Mouse (Mus musculus): ENCODE results near the gene Atg101.

Atg101 gene

DNA sequence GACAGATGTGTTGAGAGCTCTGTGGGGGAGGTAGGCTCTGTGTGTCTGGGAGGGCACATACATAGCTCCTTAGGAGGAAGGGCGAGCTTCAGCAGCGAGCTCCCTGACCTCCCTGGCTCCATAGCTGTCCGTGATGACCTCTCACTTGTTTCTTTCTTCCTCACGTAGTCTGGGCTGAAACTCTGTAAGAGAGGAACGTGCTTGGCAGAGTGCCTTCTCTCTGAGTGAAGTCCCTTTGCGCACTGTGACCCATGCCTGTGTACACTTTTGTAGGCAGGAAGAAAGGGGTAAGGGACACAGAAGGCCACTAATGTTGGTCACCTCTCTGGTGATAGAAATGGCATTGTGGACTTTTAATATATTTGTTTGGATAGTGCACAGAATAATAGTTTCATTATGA is 3.3 kb downstream of the Atg101 start:
- no peak for DNase-seq

DNA sequence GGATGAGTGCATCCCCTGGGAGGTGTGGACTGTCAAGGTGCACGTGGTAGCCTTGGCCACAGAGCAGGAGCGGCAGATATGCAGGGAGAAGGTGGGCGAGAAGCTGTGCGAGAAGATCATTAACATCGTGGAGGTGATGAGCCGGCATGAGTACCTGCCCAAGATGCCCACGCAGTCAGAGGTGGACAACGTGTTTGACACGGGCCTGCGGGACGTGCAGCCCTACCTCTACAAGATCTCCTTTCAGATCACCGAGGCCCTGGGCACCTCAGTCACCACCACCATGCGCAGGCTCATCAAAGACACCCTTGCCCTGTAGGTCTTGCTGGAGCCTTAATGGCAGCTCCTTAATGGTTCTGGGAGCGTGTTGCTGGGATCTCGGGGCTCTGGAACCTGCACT is 6.3 kb downstream of the Atg101 start:
- no peak for DNase-seq

DNA sequence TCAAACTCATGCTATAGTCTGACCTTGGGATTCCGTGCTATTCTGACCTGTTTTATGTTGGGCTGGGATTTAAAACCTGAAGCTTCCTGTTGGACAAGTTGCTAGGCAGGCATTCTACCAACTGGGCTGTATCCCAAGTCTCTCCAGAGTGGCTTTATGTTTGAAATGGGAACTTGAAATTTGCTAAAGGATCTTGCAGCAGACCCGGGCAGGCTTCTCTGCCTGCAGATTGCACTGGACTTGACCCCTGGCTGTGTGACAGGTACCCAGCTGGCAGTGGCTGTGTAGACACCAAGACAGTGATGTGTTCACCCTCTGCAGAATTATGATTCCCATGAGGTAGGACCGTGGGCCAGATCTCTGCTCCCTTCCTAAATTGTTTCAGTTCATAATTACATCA is 7.9 kb downstream of the Atg101 start:
- no peak for DNase-seq

DNA sequence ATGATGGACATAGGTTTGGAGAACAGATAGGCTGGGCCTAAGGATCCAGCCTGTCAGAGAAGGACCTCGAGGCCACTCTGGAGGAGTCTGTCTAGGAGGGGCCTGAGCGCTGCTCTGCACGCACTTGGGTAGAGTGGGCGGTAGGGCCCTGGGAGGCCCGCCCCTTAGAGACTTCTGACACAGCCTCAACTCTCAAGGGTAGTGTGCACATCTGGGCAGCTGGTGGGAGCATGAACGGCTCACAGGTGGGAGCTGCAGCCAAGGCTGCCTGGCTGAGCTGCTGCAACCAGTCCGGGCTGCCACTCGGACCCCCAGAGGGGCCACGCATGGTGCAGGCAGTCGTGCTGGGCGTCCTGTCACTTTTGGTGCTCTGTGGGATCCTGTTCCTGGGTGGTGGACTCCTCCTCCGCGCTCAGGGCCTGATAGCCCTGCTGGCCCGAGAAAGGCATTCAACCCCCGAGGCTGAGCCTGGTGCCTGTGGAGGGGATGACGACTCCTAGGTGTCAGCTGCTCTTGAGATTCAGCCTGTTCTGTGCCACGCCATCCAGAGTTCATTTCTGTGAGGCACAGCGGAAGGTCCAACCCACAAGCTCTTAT is 9.1 kb downstream of the Atg101 start, which contains the start of gene 6030408B16Rik:
TSS of gene 6030408B16Rik (plus strand) at position 188 of the 597 bp plus-strand sequence.
- DNase-seq = no peak

DNA sequence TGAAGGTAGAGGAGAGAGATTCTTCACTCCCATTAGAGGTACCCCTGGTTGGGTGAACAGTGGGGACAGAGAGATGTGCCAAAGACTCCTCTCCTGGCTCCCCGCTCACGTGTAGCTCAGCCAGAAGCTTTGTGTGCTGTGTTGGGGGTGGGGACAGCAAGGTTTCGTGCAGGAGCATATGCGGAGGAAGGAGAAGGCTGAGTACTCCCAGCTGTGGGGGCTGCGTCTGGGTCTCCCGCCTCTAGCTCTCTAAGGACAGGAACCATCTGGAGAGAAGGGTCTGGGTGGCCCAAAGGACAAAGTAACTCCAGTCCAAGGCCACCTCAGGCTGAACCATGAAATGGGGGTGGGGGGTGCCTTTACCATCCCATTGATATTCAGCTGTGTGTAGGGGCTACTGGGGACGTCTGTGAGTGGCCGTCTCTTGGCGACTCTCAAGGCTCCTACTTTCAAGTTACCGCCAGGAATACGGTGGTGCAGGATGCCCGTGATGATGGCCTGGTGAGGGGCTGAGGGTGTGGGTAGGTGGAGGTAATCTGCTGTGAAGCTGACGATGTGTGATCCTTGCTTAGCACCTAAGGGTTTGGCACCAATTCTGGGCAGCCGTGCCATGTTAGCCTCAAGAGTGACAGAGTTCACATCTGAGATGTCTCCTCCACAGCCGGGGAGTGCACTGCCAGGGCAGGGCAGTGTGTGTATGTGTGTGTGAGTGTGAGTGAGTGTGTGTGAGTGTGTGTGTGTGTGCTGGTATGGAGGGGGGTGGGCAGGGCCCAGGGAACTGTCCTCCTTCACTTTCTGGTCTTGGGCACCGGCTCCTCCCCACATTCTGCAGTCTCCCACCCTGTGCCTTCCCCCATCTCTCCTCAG is 10.2 kb downstream of the Atg101 start:
- no peak for DNase-seq

DNA sequence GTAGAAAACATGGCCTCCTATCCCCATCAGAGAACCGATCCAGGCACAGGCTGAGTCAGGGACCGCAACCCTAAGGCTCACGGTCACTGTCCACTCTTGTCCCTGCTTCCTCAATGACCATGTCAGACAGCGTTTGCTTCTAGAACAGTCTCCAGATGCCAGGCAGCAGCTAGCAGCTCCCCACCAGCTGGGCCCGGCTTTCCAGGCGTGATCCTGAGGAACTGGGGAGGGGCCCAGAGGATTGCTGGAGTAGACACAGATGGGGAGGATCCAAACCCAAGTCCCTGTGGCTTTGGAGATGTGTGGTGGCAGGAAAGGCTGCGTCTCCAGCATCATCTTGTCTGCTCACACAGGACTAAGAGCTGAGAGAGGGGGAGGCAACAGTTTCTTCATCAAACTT is 11.0 kb downstream of the Atg101 start:
- no peak for DNase-seq

DNA sequence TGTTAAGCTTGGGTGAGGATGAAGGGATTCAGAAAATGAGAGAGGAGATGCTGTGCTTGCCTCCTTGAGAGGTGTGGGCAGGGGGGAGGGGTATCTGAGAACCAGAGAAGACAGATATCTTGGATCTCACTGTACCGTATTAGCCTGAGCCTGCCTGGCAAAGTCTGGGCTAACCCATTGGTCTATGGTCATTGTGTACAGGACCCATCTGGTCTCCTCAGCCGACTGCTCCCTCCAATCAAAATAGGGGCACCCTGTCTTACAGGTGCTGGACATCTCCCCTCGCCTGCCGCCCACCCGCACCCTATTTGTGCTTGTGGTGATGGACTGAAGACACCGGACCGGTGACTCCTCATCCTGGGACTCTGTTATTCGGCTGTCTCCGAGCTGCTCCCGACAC is 11.5 kb downstream of the Atg101 start:
- DNase-seq = no peak

DNA sequence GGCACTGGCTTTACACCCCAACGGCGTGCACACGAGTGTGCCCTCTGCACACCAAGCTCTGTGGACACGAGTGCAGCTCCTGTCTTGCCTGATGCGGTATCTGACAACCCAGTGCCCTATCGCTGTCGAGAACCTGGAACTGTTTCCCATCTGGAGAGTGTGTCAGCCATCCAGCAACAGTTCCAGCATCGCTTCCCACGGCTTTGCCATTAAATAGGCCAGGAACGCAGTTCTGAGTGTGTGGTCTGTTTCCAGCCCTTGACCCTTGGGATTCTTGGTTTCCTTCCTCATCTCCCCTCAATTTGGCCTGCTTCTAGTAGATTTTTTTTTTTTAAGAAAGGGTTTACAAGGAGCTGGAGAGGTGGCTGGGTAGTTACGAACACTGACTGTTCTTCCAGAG is 12.0 kb downstream of the Atg101 start:
- DNase-seq = no peak

DNA sequence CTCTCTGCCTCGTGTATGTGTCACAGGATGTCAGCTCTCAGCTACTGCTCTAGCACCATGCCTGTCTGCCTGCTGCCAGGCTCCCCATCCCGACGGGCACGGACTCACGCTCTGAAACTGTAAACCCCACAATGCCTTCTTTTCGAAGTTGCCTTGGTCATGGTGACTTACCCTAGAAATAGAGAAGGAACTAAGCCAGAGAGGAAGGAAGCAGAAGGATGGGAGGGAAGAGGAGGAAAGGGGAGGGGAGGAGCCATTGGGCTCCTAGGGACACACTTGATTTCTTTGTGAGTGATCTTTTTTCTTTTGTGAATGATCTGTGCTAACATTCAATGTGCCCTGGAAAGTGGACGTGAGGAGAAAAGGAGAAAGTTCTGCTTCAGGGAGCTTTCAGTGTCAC is 13.9 kb downstream of the Atg101 start:
- no peak for DNase-seq

DNA sequence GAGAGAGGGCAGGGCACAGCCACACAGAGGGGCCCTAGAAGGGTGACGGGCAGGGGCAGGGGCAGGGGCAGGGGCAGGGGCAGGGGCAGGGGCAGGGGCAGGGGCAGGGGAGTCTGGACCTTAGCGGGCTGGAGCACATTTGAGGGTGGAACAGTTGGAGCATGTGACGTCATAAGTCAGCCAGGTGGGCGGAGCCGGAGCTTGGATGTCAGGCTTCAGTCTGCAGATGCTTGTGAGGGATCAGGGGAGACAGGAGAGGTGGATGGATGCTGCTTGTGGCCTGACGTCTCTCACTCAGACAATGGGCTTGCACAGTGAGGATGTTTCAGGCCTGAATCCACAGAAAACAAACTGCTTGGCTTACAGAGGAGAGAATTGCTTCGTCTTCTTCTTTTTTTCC is 14.5 kb downstream of the Atg101 start:
- DNase-seq = no peak

DNA sequence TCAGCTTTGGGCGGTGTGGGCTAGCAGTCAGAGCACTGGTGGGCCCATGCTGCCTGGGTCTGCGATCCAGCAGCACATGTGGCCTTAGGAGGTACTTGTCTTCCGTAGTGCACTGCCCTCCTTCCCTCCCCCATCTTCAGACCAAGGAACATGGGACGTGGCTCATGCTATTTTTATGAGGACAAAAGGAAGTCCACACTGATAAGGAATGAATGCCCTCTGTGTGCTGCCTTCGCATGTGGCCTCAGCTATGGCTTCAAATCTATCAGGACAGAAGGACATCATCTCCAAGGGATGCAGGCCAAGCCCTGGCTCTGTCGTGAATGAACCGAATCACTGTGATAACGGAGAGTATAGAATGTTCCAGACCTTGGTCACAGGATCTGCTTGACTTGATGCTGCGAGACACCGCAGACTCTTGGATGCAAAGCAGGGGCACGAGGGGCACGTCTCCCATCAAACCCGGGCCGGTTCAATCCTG is 15.4 kb downstream of the Atg101 start:
- DNase-seq = no peak

DNA sequence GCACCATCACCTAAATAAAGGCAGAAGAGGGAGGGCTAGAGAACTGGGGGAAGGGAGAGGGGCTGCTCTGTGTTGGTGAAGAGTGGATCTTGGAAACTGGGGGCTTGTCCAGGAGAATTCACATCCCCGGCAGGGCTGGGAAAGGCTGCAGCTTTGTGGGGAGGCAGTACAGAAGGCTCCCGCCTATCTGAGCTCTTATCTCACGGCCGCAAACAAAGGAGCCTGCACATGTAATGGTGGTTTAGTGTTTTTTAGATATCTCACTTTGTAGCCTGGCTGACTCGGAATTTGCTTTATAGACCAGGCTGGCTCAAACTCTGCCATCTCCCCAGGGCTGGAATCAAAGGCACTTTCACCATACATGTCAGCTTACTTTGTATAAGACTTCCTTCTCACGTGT is 16.1 kb downstream of the Atg101 start:
- DNase-seq = no peak

DNA sequence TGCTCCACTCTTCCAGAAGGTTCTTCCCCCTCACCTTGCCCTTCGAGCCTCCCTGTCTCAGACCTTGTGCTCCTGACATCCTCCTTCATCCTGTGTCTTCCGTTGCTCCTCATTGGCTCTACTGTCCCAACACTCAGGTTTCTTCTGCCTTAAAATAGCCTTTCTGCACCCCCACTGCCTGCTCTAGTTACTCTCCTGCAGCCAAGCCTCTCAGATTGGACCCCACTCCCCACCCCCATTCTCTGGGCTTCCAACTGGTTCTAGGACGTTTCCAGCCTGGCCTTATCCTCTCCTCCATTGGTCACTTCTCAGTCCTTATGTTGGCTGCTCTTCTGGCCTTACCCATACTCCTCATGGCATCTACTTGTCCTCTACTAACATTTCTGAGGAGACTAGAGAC is 18.1 kb downstream of the Atg101 start:
- DNase-seq = no peak

DNA sequence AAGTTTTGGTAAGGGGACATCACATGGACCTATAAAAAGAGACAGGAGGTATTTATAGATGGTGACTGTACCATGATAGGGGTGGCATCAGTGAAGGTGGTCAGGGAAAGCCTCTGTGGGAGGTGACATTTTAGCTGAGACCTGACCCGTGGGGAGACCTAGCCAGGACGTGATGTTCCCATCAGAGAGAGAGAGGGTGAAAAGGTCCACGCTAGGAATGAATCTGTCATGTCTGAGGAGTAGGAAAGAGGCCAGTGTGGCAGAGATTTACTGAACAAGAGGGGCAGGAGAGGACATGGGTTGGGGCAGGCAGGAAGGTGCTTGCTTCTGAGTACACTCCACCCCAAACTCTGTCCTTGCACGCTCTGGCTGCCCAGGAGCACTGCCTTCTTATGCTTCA is 19.8 kb downstream of the Atg101 start:
- DNase-seq = no peak

DNA sequence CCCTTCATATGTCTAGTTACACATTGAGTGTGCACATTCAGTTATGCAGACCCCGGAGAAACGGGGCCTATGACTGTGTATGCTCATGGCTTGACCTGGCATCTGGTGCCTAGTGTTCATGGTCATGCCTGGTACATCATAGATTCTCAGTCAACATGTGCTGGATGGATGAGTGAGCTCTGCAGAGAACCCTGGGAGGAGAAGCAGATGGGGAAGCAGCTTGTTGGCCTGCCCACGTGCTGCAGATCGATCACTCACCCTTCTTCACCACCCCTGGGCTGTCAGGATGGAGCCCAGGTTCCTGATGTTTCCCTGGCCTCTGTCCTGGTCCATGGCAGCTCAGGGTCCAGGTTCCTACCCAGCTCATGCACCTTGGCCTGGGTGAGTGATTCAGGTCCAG is 22.4 kb downstream of the Atg101 start:
- no peak for DNase-seq

DNA sequence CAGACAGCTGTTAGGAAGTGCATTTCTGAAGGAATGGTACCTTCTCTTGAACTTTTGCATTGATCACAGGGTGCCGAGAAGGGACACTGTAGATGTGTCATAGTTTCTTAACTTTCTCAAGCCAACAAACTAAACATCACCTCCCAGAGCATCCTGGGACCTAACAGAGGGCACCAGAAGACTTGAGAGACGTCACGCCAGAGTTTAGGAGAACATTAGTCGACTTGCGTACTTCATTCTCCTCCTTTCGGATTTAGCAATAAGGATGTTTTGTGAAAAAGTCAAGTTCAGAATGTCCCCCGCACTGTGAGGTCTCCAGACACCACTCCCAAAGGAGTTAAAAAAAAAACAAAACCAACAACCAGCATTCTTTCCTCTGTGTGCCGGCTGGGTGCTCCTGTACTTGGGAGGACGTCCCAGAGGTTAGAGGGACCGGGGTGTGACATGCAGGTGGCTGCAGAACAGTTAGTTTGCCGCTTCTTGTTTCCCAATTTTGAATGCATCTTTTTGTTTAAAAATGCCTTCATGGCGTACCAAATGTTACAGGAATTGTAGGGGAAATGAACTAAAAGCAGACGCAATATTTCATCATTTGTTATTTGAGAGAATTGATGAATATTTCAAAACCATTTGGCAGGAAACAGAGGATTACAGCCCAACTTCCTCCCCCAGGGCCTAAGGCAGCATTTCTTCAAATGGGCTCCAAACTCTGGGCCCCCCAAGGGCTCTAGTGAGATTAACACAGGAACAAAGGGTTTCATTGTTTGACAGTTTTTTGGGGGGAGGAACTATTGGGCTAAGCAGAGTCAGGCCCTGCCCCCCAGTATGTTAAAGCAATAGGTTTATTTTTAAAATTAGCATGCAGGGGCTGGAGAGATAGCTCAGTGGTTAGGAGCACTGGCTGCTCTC is 24.6 kb downstream of the Atg101 start:
- no peak for DNase-seq

DNA sequence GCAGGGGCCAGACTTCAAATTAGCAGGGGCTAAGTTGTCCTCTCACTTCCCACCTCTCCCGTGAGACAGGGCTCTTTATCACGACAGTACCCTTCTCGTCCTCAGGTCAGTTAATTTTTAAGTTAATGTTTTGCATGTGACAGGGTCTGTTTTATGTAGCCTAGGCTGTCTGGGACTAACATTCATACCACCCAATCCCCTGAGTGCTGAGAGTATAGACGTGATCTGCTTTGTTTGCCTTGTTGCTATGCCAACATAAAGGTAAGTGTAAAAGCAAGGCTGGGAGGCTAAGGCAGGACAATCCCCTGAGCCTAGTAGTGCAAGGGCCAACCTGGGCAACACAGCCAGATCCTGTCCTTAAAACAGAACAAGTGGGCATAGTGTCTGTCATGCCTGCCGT is 25.4 kb downstream of the Atg101 start:
- no peak for DNase-seq

DNA sequence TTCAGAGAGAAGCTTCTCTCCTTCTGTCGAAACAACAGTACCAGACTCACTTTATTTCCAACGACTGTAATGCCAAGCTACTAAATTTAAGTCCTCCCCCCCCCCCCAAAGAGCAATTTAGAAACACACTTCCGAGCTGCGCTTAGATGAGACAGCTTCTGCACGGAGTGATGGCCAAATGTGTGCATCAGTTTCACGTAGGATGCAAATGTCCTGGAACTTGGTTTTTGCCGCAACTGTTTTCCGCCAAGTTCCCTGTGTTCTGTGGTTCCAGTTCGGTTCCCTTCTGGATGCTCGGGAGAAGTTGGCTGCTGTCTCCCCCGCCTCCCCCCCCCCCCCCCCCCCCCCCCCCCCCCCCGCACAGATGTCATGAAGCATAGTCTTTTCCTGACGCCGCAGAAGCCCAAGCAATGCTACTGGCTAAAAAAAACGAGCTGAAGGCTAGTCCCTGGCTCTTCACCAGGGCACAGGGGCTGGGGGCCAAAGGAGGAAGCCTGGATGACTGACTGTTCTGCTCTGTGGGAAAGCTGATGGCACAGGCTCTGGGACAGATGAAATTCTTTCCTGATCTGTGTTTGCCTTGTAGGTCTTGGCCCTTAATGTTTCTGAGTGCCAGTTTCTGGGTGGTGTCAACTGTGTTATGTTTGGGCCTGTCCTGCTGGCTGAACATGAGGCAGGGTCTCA is 27.2 kb downstream of the Atg101 start:
- no peak for DNase-seq

DNA sequence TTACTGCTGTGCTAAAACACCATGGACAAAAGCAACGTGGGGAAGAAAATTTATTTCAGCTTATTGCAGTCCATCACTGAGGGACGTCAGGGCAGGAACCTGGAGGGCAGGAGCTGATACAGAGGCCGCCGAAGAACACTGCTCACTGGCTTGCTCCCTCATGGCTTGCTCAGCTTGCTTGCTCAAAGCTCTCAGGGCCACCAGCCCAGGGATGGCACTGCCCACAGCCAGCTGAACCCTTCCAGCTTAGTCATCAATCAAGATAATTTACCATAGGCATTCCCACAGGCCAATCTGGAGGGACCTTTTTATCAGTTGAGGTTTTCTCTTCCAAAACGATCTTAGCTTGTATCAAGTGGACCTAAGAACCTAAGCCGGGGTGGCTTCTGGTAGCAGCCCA is 27.9 kb downstream of the Atg101 start:
- DNase-seq = no peak

DNA sequence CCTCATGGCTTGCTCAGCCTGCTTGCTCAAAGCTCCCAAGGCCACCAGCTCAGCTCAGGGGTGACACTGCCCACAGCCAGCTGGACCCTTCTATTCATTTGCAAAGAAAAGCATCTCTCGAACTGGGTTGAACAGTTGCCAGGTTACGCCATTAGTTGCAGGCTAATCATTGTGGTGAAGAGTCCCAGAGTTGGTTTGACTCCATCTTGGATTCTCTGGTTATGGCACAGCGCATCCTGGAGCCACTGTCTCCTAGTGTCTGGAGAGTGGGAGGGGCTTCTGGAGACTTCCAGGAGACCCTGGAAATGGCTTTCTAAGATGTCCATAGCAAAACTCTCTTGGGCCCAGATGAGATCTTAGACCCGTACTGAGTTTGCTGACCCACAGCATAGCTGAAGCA is 31.3 kb downstream of the Atg101 start:
- no peak for DNase-seq

DNA sequence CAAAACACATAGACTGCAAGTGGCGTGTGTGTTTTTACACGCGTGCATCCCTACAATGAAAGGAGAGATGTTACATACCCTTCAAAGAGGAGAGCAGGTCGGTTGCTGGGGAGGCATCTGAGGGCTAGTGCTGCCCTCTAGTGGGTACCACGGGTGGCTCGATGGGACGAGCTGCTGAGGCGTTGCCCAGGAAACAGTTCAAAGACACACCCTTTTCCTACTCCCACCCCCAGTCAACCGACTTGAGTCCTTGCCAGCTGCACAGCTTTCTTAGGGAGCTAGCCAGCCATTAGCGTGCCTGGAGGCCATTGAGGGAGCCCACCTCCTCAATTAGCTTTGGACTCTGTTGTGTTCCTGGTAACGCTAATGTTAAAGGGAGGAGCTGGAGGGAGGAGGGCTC is 31.8 kb downstream of the Atg101 start:
- DNase-seq = peak; percentile 51

DNA sequence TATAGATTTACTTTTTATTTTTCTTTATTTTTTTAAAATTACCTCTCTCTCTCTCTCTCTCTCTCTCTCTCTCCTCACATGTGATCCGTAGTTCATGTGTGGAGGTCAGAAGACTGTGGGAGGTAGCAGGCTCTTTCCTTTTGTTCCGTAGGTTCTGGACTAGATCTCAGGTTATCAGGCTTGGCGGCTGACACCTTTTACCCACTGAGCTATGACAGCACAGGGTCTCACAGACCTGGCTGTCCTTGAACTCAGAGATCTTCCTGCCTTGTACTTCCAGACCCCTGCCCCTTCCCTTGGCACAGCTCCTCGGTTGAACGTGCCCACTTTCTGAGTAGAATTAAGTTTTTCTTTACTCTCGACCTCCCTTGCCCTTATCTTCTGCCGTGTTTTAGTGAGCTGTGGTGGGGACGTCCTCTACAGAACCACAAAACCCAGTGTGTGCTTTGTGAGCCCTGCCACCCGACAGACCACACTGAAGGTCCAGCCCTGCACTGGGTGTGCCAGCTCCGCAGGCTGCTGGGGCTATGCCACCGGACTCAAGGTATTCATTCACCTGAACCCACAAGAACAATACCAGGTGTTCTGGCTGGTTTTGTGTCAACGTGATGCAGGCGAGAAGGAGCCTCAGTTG is 32.3 kb downstream of the Atg101 start:
- no peak for DNase-seq

All from cerebellum, adult 11 months (tissue).